Mouse (Mus musculus): Measurements from ENCODE around the gene Slc16a13.

- TF ChIP-seq CTCF (IDR thresholded peaks at IDR 0.05; ENCODE audit: low read depth) (peak; percentile 79), EP300 (IDR thresholded peaks at IDR 0.05; ENCODE audit: low read depth) (peak; percentile 27; the same call in 1 of the 2 replicates)
Observed at GRCm38 (mm10) chr11:70237457-70238167, 16.7 kb upstream of the Slc16a13 start, which contains the start of gene 0610010K14Rik.

All from liver, postnatal 0 days (tissue).